In the genomic region with DNA sequence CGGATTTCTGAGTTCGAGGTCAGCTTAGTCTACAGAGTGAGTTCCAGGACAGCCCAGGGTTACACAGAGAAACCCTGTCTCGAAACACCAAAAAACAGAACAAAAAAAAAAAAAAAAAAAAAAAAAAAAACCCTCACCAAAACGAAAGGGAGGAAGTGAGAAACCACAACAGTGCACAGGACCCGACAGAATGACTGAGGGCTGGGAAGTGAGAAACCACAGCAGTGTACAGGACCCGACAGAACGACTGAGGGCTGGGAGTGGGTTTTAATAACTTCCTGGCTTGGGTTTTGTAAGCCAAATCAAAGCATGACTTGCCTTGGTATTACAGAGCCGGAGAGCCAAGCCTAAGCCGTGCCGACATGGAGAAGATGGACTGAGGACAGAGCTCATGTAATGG, we compare ENCODE assay signal across 10 mouse cellular contexts. TPM values are rescaled to one million over a fixed set of nuclear protein-coding genes. Genes with fewer than 3 reads are reported as not detected.
DNase-seq lines count a peak whose midpoint lies in the region; ATAC-seq and TF ChIP-seq lines count a peak whose summit lies in the region.
"Had no signal": no experiment of that assay in that cellular context is flagged by ENCODE, and none has a peak within 500 bp of the region (broad histone marks: within the 10 kb centered on the region; RNA-seq: fewer than 3 reads in every experiment).

No protein-coding gene starts in this region.

- no peak overlapping the region for H3K4me3 ChIP-seq in midbrain, embryonic 11.5 days (ENCODE audit: low read depth, low read length)
- no peak overlapping the region for H3K4me3 ChIP-seq in midbrain, embryonic 10.5 days
- H3K4me3 ChIP-seq in layer of hippocampus, adult 2 months: no peak overlapping the region
- no peak overlapping the region for H3K4me3 ChIP-seq in midbrain, embryonic 15.5 days
- H3K4me3 ChIP-seq: heart, embryonic 10.5 days had no signal

- DNase-seq in midbrain, embryonic 11.5 days (ENCODE audit: low spot score, missing footprints): peak; percentile 64
- DNase-seq in midbrain, embryonic 10.5 days (ENCODE audit: low spot score): no peak
- peak; percentile 82 to 84 for DNase-seq in natural killer cell, adult 2 months (ENCODE audit: low spot score in 2 of 2)
- peak; percentile 55 to 61 for DNase-seq in thymus, postnatal 36 days
- DNase-seq in layer of hippocampus, adult 2 months (ENCODE audit: low spot score in 2 of 2): no peak
- no peak for DNase-seq in right cerebral cortex, adult 2 months (ENCODE audit: low spot score in 2 of 2)
- DNase-seq: cerebellum, adult 2 months had no signal

- 93% methylated on average over 10 of the region's 10 CpGs for WGBS in midbrain, embryonic 11.5 days
- WGBS in midbrain, embryonic 10.5 days: 89% methylated on average over 10 of the region's 10 CpGs
- WGBS in midbrain, embryonic 15.5 days: 89% methylated on average over 10 of the region's 10 CpGs

- no peak overlapping the region for H3K9ac ChIP-seq in midbrain, embryonic 11.5 days (ENCODE audit: low read length)
- no peak overlapping the region for H3K9ac ChIP-seq in midbrain, embryonic 15.5 days

- no peak for TF ChIP-seq CTCF in layer of hippocampus, adult 2 months (conservative IDR thresholded peaks at IDR 0.05)

- H3K9me3 ChIP-seq in midbrain, embryonic 11.5 days (ENCODE audit: control insufficient read depth, low read length): no peaks in the 10 kb centered on the region
- no peaks in the 10 kb centered on the region for H3K9me3 ChIP-seq in midbrain, embryonic 10.5 days (replicated peaks)
- no peaks in the 10 kb centered on the region for H3K9me3 ChIP-seq in midbrain, embryonic 15.5 days
- H3K9me3 ChIP-seq: heart, embryonic 10.5 days had no signal

- no peak overlapping the region for H3K4me2 ChIP-seq in midbrain, embryonic 11.5 days
- no peak overlapping the region for H3K4me2 ChIP-seq in midbrain, embryonic 15.5 days

- ATAC-seq in midbrain, embryonic 11.5 days (ENCODE audit: low FRiP score): no peak
- ATAC-seq in granulocyte monocyte progenitor cell, adult 5-6 weeks (replicated peaks; ENCODE audit: poor library complexity, severe bottlenecking): peak; percentile 98
- no peak for ATAC-seq in midbrain, embryonic 15.5 days (replicated peaks)

- peaks cover 6% of the 10 kb centered on the region; the same call in 1 of the 2 replicates for H3K36me3 ChIP-seq in midbrain, embryonic 11.5 days (ENCODE audit: control insufficient read depth, insufficient read depth, low read length)
- peaks cover 78% of the 10 kb centered on the region for H3K36me3 ChIP-seq in midbrain, embryonic 10.5 days
- H3K36me3 ChIP-seq in midbrain, embryonic 15.5 days (replicated peaks): 0 out of 2 replicates have a peak, but pooled peaks cover 16% of the 10 kb centered on the region

- H3K27me3 ChIP-seq in midbrain, embryonic 11.5 days (ENCODE audit: control insufficient read depth, insufficient read depth, low read length): no peaks in the 10 kb centered on the region
- no peaks in the 10 kb centered on the region for H3K27me3 ChIP-seq in midbrain, embryonic 10.5 days (ENCODE audit: low read depth, poor library complexity, severe bottlenecking)
- H3K27me3 ChIP-seq in midbrain, embryonic 15.5 days (replicated peaks): no peaks in the 10 kb centered on the region

- no peak overlapping the region for H3K27ac ChIP-seq in midbrain, embryonic 11.5 days (ENCODE audit: low read depth, low read length)
- no peak overlapping the region for H3K27ac ChIP-seq in midbrain, embryonic 10.5 days (replicated peaks)
- no peak overlapping the region for H3K27ac ChIP-seq in layer of hippocampus, adult 2 months
- no peak overlapping the region for H3K27ac ChIP-seq in midbrain, embryonic 15.5 days
- H3K27ac ChIP-seq: heart, embryonic 10.5 days had no signal

- no peaks in the 10 kb centered on the region for H3K4me1 ChIP-seq in midbrain, embryonic 11.5 days (ENCODE audit: control insufficient read depth, insufficient read depth, low read length)
- H3K4me1 ChIP-seq in midbrain, embryonic 10.5 days: no peaks in the 10 kb centered on the region
- no peaks in the 10 kb centered on the region for H3K4me1 ChIP-seq in midbrain, embryonic 15.5 days

RNA-seq across cellular contexts. Expression of a gene that starts 32.9 kb away (rescaled TPM):
- polyA plus RNA-seq in midbrain, embryonic 11.5 days (2014; fragmentation: Nextera tagmentation; extraction: Ambion mirVana): 209 and 223 TPM in 2 replicates
- 205 and 225 TPM in 2 replicates for polyA plus RNA-seq in midbrain, embryonic 10.5 days (2016; fragmentation: Nextera tagmentation; extraction: Ambion mirVana)
- total RNA-seq in granulocyte monocyte progenitor cell, adult 5-6 weeks (2014; fragmentation: Nextera tagmentation): 92.7 and 94.8 TPM in 2 replicates
- 217 and 238 TPM in 2 replicates for total RNA-seq in granulocyte monocyte progenitor cell, adult 5-6 weeks (2017)
- 10 to 100 TPM; 76.3 to 81.2 TPM for total RNA-seq in layer of hippocampus, adult 2 months (2021)
- 210 and 216 TPM in 2 replicates for polyA plus RNA-seq in midbrain, embryonic 15.5 days (2015; fragmentation: Nextera tagmentation; extraction: Ambion mirVana)

RNA-seq across cellular contexts. Expression of a gene that starts 55.4 kb away (rescaled TPM):
- 6.8 and 7.2 TPM in 2 replicates for polyA plus RNA-seq in midbrain, embryonic 11.5 days (2014; fragmentation: Nextera tagmentation; extraction: Ambion mirVana)
- polyA plus RNA-seq in midbrain, embryonic 10.5 days (2016; fragmentation: Nextera tagmentation; extraction: Ambion mirVana): 10.3 TPM in 2 replicates
- total RNA-seq in granulocyte monocyte progenitor cell, adult 5-6 weeks (2014; fragmentation: Nextera tagmentation): 0.62 and 2.0 TPM in 2 replicates
- total RNA-seq in granulocyte monocyte progenitor cell, adult 5-6 weeks (2017): 0.05 and 0.73 TPM in 2 replicates
- 1 to 10 TPM; 3.9 to 4.5 TPM for total RNA-seq in layer of hippocampus, adult 2 months (2021)
- 3.7 and 3.8 TPM in 2 replicates for polyA plus RNA-seq in midbrain, embryonic 15.5 days (2015; fragmentation: Nextera tagmentation; extraction: Ambion mirVana)

Comparison
In these comparisons a context has a peak if more than half of its experiments do, and no peak if none do; other contexts are left out.
1. DNase-seq: peak in midbrain, embryonic 11.5 days (single experiment), natural killer cell, adult 2 months (2 of 2) and thymus, postnatal 36 days (2 of 2); none in midbrain, embryonic 10.5 days (single experiment), layer of hippocampus, adult 2 months (0 of 2) and right cerebral cortex, adult 2 months (0 of 2).